Mouse (Mus musculus) inflammation-experienced regulatory T-cells, adult 6 months (primary cell): ENCODE results near the gene Nhej1. TPM values are rescaled to one million over a fixed set of nuclear protein-coding genes. Genes with fewer than 3 reads are reported as not detected.

Source experiments
- ATAC-seq: one replicate; pipeline ENCODE4 v1.8.0; 2017
- polyA plus RNA-seq, 3 experiments: library from polyadenylated mRNA; unstranded; fragments of 100-300 nt; shearing (Covaris generic); gene quantifications; one replicate each; pipeline ENCODE4 v1.2.1; 2017

Gene Nhej1
- polyA plus RNA-seq, 3 experiments from 2014 or later: 6.1 to 8.8 (median 7.6) TPM

- ATAC-seq: no peak
Measured at GRCm38 (mm10) chr1:75125418-75125817, 418 bp upstream of the Nhej1 start.

- no peak for ATAC-seq
Measured at GRCm38 (mm10) chr1:75122211-75122610, 2.8 kb downstream of the Nhej1 start.

- no peak for ATAC-seq
Measured at GRCm38 (mm10) chr1:75052091-75052490, 72.9 kb downstream of the Nhej1 start.

GRCm38 (mm10) chr1:75051428-75051827 lies 73.6 kb downstream of the Nhej1 start:
- no peak for ATAC-seq

- no peak for ATAC-seq
Measured at GRCm38 (mm10) chr1:75048571-75048970, 76.4 kb downstream of the Nhej1 start.

GRCm38 (mm10) chr1:75048041-75048440 lies 77.0 kb downstream of the Nhej1 start:
- ATAC-seq: no peak

GRCm38 (mm10) chr1:75040429-75040828 lies 84.6 kb downstream of the Nhej1 start:
- ATAC-seq: no peak

- no peak for ATAC-seq
Measured at GRCm38 (mm10) chr1:75032041-75032440, 93.0 kb downstream of the Nhej1 start.

GRCm38 (mm10) chr1:75027061-75027779 lies 97.8 kb downstream of the Nhej1 start:
- no peak for ATAC-seq

GRCm38 (mm10) chr1:75024419-75025199 lies 100.4 kb downstream of the Nhej1 start:
- ATAC-seq: no peak

GRCm38 (mm10) chr1:75022216-75022615 lies 102.8 kb downstream of the Nhej1 start:
- ATAC-seq: no peak

GRCm38 (mm10) chr1:75016846-75017245 lies 108.2 kb downstream of the Nhej1 start:
- ATAC-seq: no peak

- no peak for ATAC-seq
Measured at GRCm38 (mm10) chr1:75015551-75016265, 109.3 kb downstream of the Nhej1 start.

- no peak for ATAC-seq
Measured at GRCm38 (mm10) chr1:75014210-75014845, 110.7 kb downstream of the Nhej1 start.

GRCm38 (mm10) chr1:75010817-75011216 lies 114.2 kb downstream of the Nhej1 start:
- no peak for ATAC-seq

GRCm38 (mm10) chr1:75010203-75010602 lies 114.8 kb downstream of the Nhej1 start:
- ATAC-seq: no peak

- ATAC-seq: no peak
Measured at GRCm38 (mm10) chr1:75006016-75006415, 119.0 kb downstream of the Nhej1 start.

GRCm38 (mm10) chr1:75001183-75001582 lies 123.8 kb downstream of the Nhej1 start:
- ATAC-seq: no peak

GRCm38 (mm10) chr1:75000496-75000895 lies 124.5 kb downstream of the Nhej1 start:
- ATAC-seq: no peak

GRCm38 (mm10) chr1:74999173-74999572 lies 125.8 kb downstream of the Nhej1 start:
- ATAC-seq: no peak

GRCm38 (mm10) chr1:74997231-74997630 lies 127.8 kb downstream of the Nhej1 start:
- ATAC-seq: no peak

- no peak for ATAC-seq
Measured at GRCm38 (mm10) chr1:74977001-74977400, 148.0 kb downstream of the Nhej1 start.

GRCm38 (mm10) chr1:74975936-74976335 lies 149.1 kb downstream of the Nhej1 start:
- ATAC-seq: no peak
